Mouse (Mus musculus) B cell, adult 62 days (primary cell): ENCODE measurements around the gene Gpm6b. TPM values are rescaled to one million over a fixed set of nuclear protein-coding genes. Genes with fewer than 3 reads are reported as not detected.

Source experiments
- total RNA-seq: library from RNA; stranded (reverse); gene quantifications from 4 replicates; pipeline ENCODE4 v1.2.4, GENCODE M21; 2023

Gpm6b gene
- total RNA-seq: 1.3 to 2.0 TPM (median 1.7 TPM) in 4 replicates

GRCm38 (mm10) chrX:166238831-166239460 lies at the start of gene Gpm6b:
Gpm6b (plus strand) TSS chrX:166238911.

Other genes with a start within 250 kb of the Gpm6b start
- 2.6 to 3.5 TPM (median 2.9 TPM) in 4 replicates for gene Gemin8, start 68.5 kb upstream of the Gpm6b start, total RNA-seq
- gene Trappc2, start 201.7 kb downstream of the Gpm6b start, total RNA-seq: 7.1 to 8.7 TPM (median 8.3 TPM) in 4 replicates
- gene Ofd1, start 201.8 kb downstream of the Gpm6b start, total RNA-seq: 14.1 to 15.6 TPM (median 14.3 TPM) in 4 replicates
- 26.7 to 31.4 TPM (median 29.5 TPM) in 4 replicates for gene Rab9, start 241.0 kb downstream of the Gpm6b start, total RNA-seq